Mouse (Mus musculus) bone marrow, adult 2 months (tissue): ENCODE measurements around the gene Ccnf.

Experiments used
- CTCF ChIP-seq: fragments of 200-500 bp; IDR thresholded peaks from 2 replicates; pipeline ENCODE4 v1.5.1; 2011; ENCODE audit warnings: low read length, control low read depth; ENCODE audit not compliant: control insufficient read depth, insufficient read depth
- POLR2A ChIP-seq: fragments of 200-500 bp; IDR thresholded peaks from 2 replicates; pipeline ENCODE4 v1.6.1; 2011; ENCODE audit warnings: low read depth, mild to moderate bottlenecking, control low read depth, low read length, borderline replicate concordance; ENCODE audit not compliant: control insufficient read depth

DNA sequence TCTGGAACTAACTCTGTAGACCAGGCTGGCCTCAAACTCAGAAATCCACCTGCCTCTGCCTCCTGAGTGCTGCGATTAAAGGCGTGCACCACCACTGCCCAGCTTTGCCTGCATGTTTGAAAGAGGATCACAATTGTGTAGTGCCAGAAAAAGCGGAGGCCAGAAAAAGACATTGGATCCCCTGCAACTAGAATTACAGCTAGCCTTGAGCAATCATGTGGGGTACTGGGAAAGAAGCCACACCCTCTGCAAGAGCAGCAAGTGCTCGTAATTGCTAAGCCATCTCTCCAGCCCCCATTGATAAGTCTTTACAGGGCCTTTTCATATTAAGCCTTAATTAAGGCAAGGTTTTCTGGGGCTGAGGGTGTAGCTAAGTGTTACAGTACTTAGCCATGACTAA, 59.8 kb downstream of the Ccnf start:
- TF ChIP-seq POLR2A = no peak
- no peak for TF ChIP-seq CTCF
